In genomic region chr10:81232580-81233225, GRCm38 (mm10) we compare ENCODE assay signal across 8 mouse cellular contexts. TPM values are rescaled to one million over a fixed set of nuclear protein-coding genes. Genes with fewer than 3 reads are reported as not detected.
DNase-seq lines count a peak whose midpoint lies in the region; ATAC-seq and TF ChIP-seq lines count a peak whose summit lies in the region.

Zfr2 (plus strand) TSS chr10:81233155.

- no peaks in the 10 kb centered on the region for H3K36me3 ChIP-seq in heart, embryonic 12.5 days
- no peaks in the 10 kb centered on the region for H3K36me3 ChIP-seq in kidney, postnatal 0 days (ENCODE audit: insufficient read depth, low read length)
- H3K36me3 ChIP-seq in liver, embryonic 11.5 days (ENCODE audit: control insufficient read depth, insufficient read depth, low read length) = no peaks in the 10 kb centered on the region
- H3K36me3 ChIP-seq in stomach, embryonic 14.5 days (ENCODE audit: control insufficient read depth, insufficient read depth, low read length) = no peaks in the 10 kb centered on the region

- 0 out of 2 replicates have a peak within 1 kb of the TSS, but pooled peaks have one; percentile 13 for H3K27ac ChIP-seq in heart, embryonic 12.5 days (ENCODE audit: poor library complexity, severe bottlenecking)
- H3K27ac ChIP-seq in kidney, postnatal 0 days = no peak within 1 kb of the TSS
- peak within 1 kb of the TSS; percentile 25; the same call in 1 of the 2 replicates for H3K27ac ChIP-seq in liver, embryonic 11.5 days (ENCODE audit: low read depth, low read length)
- H3K27ac ChIP-seq in stomach, embryonic 14.5 days (ENCODE audit: low read length) = no peak within 1 kb of the TSS

- H3K27me3 ChIP-seq in heart, embryonic 12.5 days (replicated peaks) = peaks cover 52% of the 10 kb centered on the region
- peaks cover 15% of the 10 kb centered on the region for H3K27me3 ChIP-seq in kidney, postnatal 0 days (ENCODE audit: insufficient read depth, low read length)
- peaks cover 63% of the 10 kb centered on the region for H3K27me3 ChIP-seq in liver, embryonic 11.5 days (replicated peaks; ENCODE audit: control insufficient read depth, insufficient read depth, low read length)
- peaks cover 18% of the 10 kb centered on the region for H3K27me3 ChIP-seq in stomach, embryonic 14.5 days (ENCODE audit: control insufficient read depth, insufficient read depth, low read length)

- TF ChIP-seq CTCF in kidney, postnatal 0 days (IDR thresholded peaks at IDR 0.05; ENCODE audit: low read depth) = 0 out of 2 replicates have a peak, but pooled peaks have one; percentile 2

- H3K9ac ChIP-seq in heart, embryonic 12.5 days = peak within 1 kb of the TSS; percentile 86
- peak within 1 kb of the TSS; percentile 75 for H3K9ac ChIP-seq in kidney, postnatal 0 days (ENCODE audit: low read depth, low read length)
- peak within 1 kb of the TSS; percentile 75 for H3K9ac ChIP-seq in liver, embryonic 11.5 days (ENCODE audit: low read depth, low read length)
- peak within 1 kb of the TSS; percentile 74 for H3K9ac ChIP-seq in stomach, embryonic 14.5 days (replicated peaks; ENCODE audit: low read depth, low read length)

- ATAC-seq in erythroid progenitor cell, adult 5-6 weeks (replicated peaks; ENCODE audit: low FRiP score, poor library complexity, severe bottlenecking) = peak; percentile 77
- ATAC-seq in heart, embryonic 12.5 days (ENCODE audit: insufficient number of reproducible peaks, low FRiP score) = peak; percentile 83
- ATAC-seq in kidney, postnatal 0 days (replicated peaks; ENCODE audit: low FRiP score, low read depth) = peak; percentile 88
- peak; percentile 93 for ATAC-seq in liver, embryonic 11.5 days (replicated peaks; ENCODE audit: low FRiP score)
- ATAC-seq in stomach, embryonic 14.5 days (ENCODE audit: insufficient number of reproducible peaks, insufficient read depth, low FRiP score, low read depth) = peak; percentile 92

- peak within 1 kb of the TSS; percentile 71 for H3K4me3 ChIP-seq in heart, embryonic 12.5 days
- H3K4me3 ChIP-seq in kidney, postnatal 0 days (replicated peaks; ENCODE audit: low read depth, low read length) = peak within 1 kb of the TSS; percentile 63
- H3K4me3 ChIP-seq in liver, embryonic 11.5 days (ENCODE audit: low read depth, low read length) = peak within 1 kb of the TSS; percentile 75
- peak within 1 kb of the TSS; percentile 76 for H3K4me3 ChIP-seq in stomach, embryonic 14.5 days (ENCODE audit: low read depth, low read length)

- peak; percentile 97 for DNase-seq in CD4-positive helper T cell, adult 2 months (ENCODE audit: low read depth, low spot score)
- DNase-seq in brain, embryonic 18.5 days (ENCODE audit: low read depth, low spot score) = peak; percentile 63
- peak; percentile 90 for DNase-seq in kidney, postnatal 0 days (ENCODE audit: low spot score)
- DNase-seq in liver, embryonic 11.5 days (ENCODE audit: low spot score) = peak; percentile 90
- DNase-seq in naive thymus-derived CD4-positive, alpha-beta T cell, adult 2 months (ENCODE audit: low read depth) = peak; percentile 97

- 5% methylated on average over 29 of the region's 29 CpGs for WGBS in heart, embryonic 12.5 days
- WGBS in kidney, postnatal 0 days = 6% methylated on average over 29 of the region's 29 CpGs
- WGBS in liver, embryonic 11.5 days = 7% methylated on average over 28 of the region's 29 CpGs
- WGBS in stomach, embryonic 14.5 days = 6% methylated on average over 25 of the region's 29 CpGs

- peak within 1 kb of the TSS; percentile 78 for H3K4me2 ChIP-seq in heart, embryonic 12.5 days
- peak within 1 kb of the TSS; percentile 69 for H3K4me2 ChIP-seq in kidney, postnatal 0 days (ENCODE audit: low read length)
- peak within 1 kb of the TSS; percentile 79 for H3K4me2 ChIP-seq in liver, embryonic 11.5 days
- peak within 1 kb of the TSS; percentile 62 for H3K4me2 ChIP-seq in stomach, embryonic 14.5 days (replicated peaks; ENCODE audit: low read depth, low read length)

- H3K9me3 ChIP-seq in heart, embryonic 12.5 days (replicated peaks) = no peaks in the 10 kb centered on the region
- H3K9me3 ChIP-seq in kidney, postnatal 0 days (replicated peaks; ENCODE audit: low read length) = no peaks in the 10 kb centered on the region
- no peaks in the 10 kb centered on the region for H3K9me3 ChIP-seq in liver, embryonic 11.5 days (ENCODE audit: control insufficient read depth, low read length)
- no peaks in the 10 kb centered on the region for H3K9me3 ChIP-seq in stomach, embryonic 14.5 days (ENCODE audit: control insufficient read depth, low read depth, low read length)

- H3K4me1 ChIP-seq in heart, embryonic 12.5 days (replicated peaks) = peaks cover 22% of the 10 kb centered on the region
- no peaks in the 10 kb centered on the region; the same call in 1 of the 2 replicates for H3K4me1 ChIP-seq in kidney, postnatal 0 days (replicated peaks; ENCODE audit: insufficient read depth, low read length)
- H3K4me1 ChIP-seq in liver, embryonic 11.5 days (replicated peaks; ENCODE audit: control insufficient read depth, insufficient read depth, low read length) = peaks cover 10% of the 10 kb centered on the region
- H3K4me1 ChIP-seq in stomach, embryonic 14.5 days (ENCODE audit: control insufficient read depth, insufficient read depth, low read length) = 0 out of 2 replicates have a peak, but pooled peaks cover 8% of the 10 kb centered on the region

RNA-seq across cellular contexts. Expression of gene Zfr2, which starts in this region (rescaled TPM):
- not detected in 2 replicates for total RNA-seq in erythroid progenitor cell, adult 5-6 weeks (2015; ENCODE audit: low replicate concordance)
- not detected in 2 replicates for total RNA-seq in erythroid progenitor cell, adult 5-6 weeks (2017; ENCODE audit: low replicate concordance)
- 6.1 and 7.2 TPM in 2 replicates for polyA plus RNA-seq in heart, embryonic 12.5 days (2016; fragmentation: Nextera tagmentation; extraction: Ambion mirVana)
- 3.1 and 4.6 TPM in 2 replicates for polyA plus RNA-seq in kidney, postnatal 0 days (2015; fragmentation: Nextera tagmentation; extraction: Ambion mirVana)
- polyA plus RNA-seq in liver, embryonic 11.5 days (2014; fragmentation: Nextera tagmentation; extraction: Ambion mirVana) = 1.3 and 2.1 TPM in 2 replicates
- polyA plus RNA-seq in stomach, embryonic 14.5 days (2014; fragmentation: Nextera tagmentation; extraction: Ambion mirVana) = 9.2 and 10.8 TPM in 2 replicates

Comparison
In these comparisons a context has a peak if more than half of its experiments do, and no peak if none do; other contexts are left out.
1. Peak in ATAC-seq in erythroid progenitor cell, adult 5-6 weeks; RNA of the gene not detected or under 1 TPM.
2. H3K27ac ChIP-seq: peak in heart, embryonic 12.5 days (single experiment) and liver, embryonic 11.5 days (single experiment); none in kidney, postnatal 0 days (single experiment) and stomach, embryonic 14.5 days (single experiment).
3. Peak in every context shown above with its lines, with median percentiles within 50 percentile points of each other: DNase-seq, ATAC-seq, H3K4me2 ChIP-seq, H3K4me3 ChIP-seq and H3K9ac ChIP-seq.